Mouse (Mus musculus): ENCODE measurements around the gene Dnmt3b.

- TF ChIP-seq CTCF (IDR thresholded peaks at IDR 0.05; ENCODE audit: extremely low read depth, insufficient read depth, insufficient read length, insufficient replicate concordance) (no peak), POLR2A (IDR thresholded peaks at IDR 0.05; ENCODE audit: low read depth, low read length) (no peak)
These were observed 19.6 kb downstream of the Dnmt3b start for GRCm38 (mm10) chr2:153668754-153669376.
